Mouse (Mus musculus) CH12.LX (cell line): ENCODE data around the gene Nmur1. TPM values are rescaled to one million over a fixed set of nuclear protein-coding genes. Genes with fewer than 3 reads are reported as not detected.
A peak's percentile ranks its signal among the peaks of the same experiment; 100 is the strongest.

Source experiments
- DNase-seq: peaks from one replicate; pipeline ENCODE4 v3.0.0-alpha.2; 2013; ENCODE audit errors: extremely low read depth
- H3K27ac ChIP-seq: 2 replicates; pipeline ENCODE4 v1.5.1; 2012; ENCODE audit warnings: low read depth, mild to moderate bottlenecking, control low read depth, moderate library complexity; ENCODE audit not compliant: insufficient read depth
- H3K27me3 ChIP-seq: replicated peaks from 2 replicates; pipeline ENCODE3; 2012; ENCODE audit warnings: inconsistent platforms
- H3K36me3 ChIP-seq, 2 experiments: replicated peaks in 1 of 2; 2 replicates each; pipeline versions ENCODE3 to v1.6.1; 2012; ENCODE audit warnings: inconsistent platforms in 1 of 2, low read length in 1 of 2, mild to moderate bottlenecking in 1 of 2, mixed read lengths in 1 of 2, moderate library complexity in 1 of 2; ENCODE audit not compliant: control insufficient read depth in 1 of 2, insufficient read depth in 1 of 2
- H3K4me1 ChIP-seq, 2 experiments: 2 replicates each; pipeline ENCODE4 v1.6.1; 2012; ENCODE audit warnings: inconsistent platforms in 1 of 2, moderate library complexity in 1 of 2; ENCODE audit not compliant: insufficient read depth in 2 of 2, control insufficient read depth in 1 of 2
- H3K4me2 ChIP-seq: 2 replicates; pipeline ENCODE4 v1.6.1; 2012; ENCODE audit warnings: low read depth, mild to moderate bottlenecking, control low read depth; ENCODE audit not compliant: poor library complexity, insufficient read depth, severe bottlenecking
- H3K4me3 ChIP-seq, 3 experiments: fragments of 150-350 bp in 1 of 3; sonication (generic) in 1 of 3; replicated peaks in 1 of 3; 2 replicates each; pipeline versions ENCODE3 to v1.5.1; 2011 to 2012; ENCODE audit warnings: low read depth in 2 of 3, low read length in 2 of 3, mild to moderate bottlenecking in 2 of 3, moderate library complexity in 2 of 3, control low read depth in 1 of 3, improper control_type of control experiment in 1 of 3, inconsistent platforms in 1 of 3, mixed read lengths in 1 of 3; ENCODE audit not compliant: poor library complexity in 1 of 3
- H3K79me2 ChIP-seq: replicated peaks from 2 replicates; pipeline ENCODE4 v1.6.1; 2012; ENCODE audit warnings: mild to moderate bottlenecking, moderate library complexity; ENCODE audit not compliant: control insufficient read depth, poor library complexity, insufficient read depth, severe bottlenecking; ENCODE audit errors: extremely low read depth
- H3K9ac ChIP-seq: 2 replicates; pipeline ENCODE4 v1.6.1; 2012; ENCODE audit warnings: low read depth, mild to moderate bottlenecking, control low read depth, moderate library complexity; ENCODE audit not compliant: insufficient read depth
- H3K9me3 ChIP-seq: replicated peaks from 2 replicates; pipeline ENCODE3; 2012; ENCODE audit warnings: low read length, inconsistent platforms, mixed read lengths
- BHLHE40 ChIP-seq: IDR thresholded peaks from 2 replicates; pipeline ENCODE4 v1.6.1; 2011; ENCODE audit warnings: mild to moderate bottlenecking, low read depth, low read length, improper control_type of control experiment
- CHD1 ChIP-seq: IDR thresholded peaks from 2 replicates; pipeline ENCODE4 v1.6.1; 2012; ENCODE audit warnings: low read depth, low read length, improper control_type of control experiment, inconsistent platforms
- CTCF ChIP-seq, 2 experiments: IDR thresholded peaks in 1 of 2; conservative IDR thresholded peaks in 1 of 2; 2 replicates each; pipeline ENCODE4 v1.5.1; 2011 to 2012; ENCODE audit warnings: low read depth in 2 of 2, low read length in 2 of 2, improper control_type of control experiment in 1 of 2, inconsistent platforms in 1 of 2, mild to moderate bottlenecking in 1 of 2, moderate library complexity in 1 of 2
- E2F4 ChIP-seq: IDR thresholded peaks from 2 replicates; pipeline ENCODE4 v1.6.1; 2011; ENCODE audit warnings: low read depth, low read length, improper control_type of control experiment; ENCODE audit not compliant: insufficient replicate concordance
- ETS1 ChIP-seq: conservative IDR thresholded peaks from 2 replicates; pipeline ENCODE4 v1.6.1; 2012; ENCODE audit warnings: low read depth, mild to moderate bottlenecking, inconsistent platforms, low read length, improper control_type of control experiment, moderate library complexity
- GABPA ChIP-seq: IDR thresholded peaks from 2 replicates; pipeline ENCODE4 v1.6.1; 2012; ENCODE audit warnings: low read depth, low read length, improper control_type of control experiment, inconsistent platforms; ENCODE audit not compliant: insufficient replicate concordance
- KAT2A ChIP-seq: IDR thresholded peaks from 2 replicates; pipeline ENCODE4 v1.6.1; 2012; ENCODE audit warnings: low read length, improper control_type of control experiment, inconsistent platforms; ENCODE audit not compliant: insufficient replicate concordance
- MAZ ChIP-seq: IDR thresholded peaks from 2 replicates; pipeline ENCODE4 v1.6.1; 2012; ENCODE audit warnings: low read depth, mild to moderate bottlenecking, inconsistent platforms, low read length, improper control_type of control experiment, moderate library complexity
- MEF2A ChIP-seq: IDR thresholded peaks from 2 replicates; pipeline ENCODE4 v1.6.1; 2014; ENCODE audit warnings: low read depth, mild to moderate bottlenecking, inconsistent platforms, low read length, improper control_type of control experiment, borderline replicate concordance
- NRF1 ChIP-seq: IDR thresholded peaks from 2 replicates; pipeline ENCODE4 v1.6.1; 2014; ENCODE audit warnings: low read depth, mild to moderate bottlenecking, inconsistent platforms, low read length, improper control_type of control experiment, moderate library complexity
- POLR2AphosphoS2 ChIP-seq: IDR thresholded peaks from 2 replicates; pipeline ENCODE4 v1.6.1; 2011; ENCODE audit warnings: low read depth, low read length, improper control_type of control experiment
- RAD21 ChIP-seq: IDR thresholded peaks from 2 replicates; pipeline ENCODE4 v1.6.1; 2011; ENCODE audit warnings: low read depth, mild to moderate bottlenecking, low read length, improper control_type of control experiment, moderate library complexity
- RCOR1 ChIP-seq: conservative IDR thresholded peaks from 2 replicates; pipeline ENCODE4 v1.6.1; 2012; ENCODE audit warnings: low read depth, mild to moderate bottlenecking, inconsistent platforms, low read length, improper control_type of control experiment
- SIN3A ChIP-seq: IDR thresholded peaks from 2 replicates; pipeline ENCODE4 v1.6.1; 2012; ENCODE audit warnings: low read length, improper control_type of control experiment, inconsistent platforms
- SMC3 ChIP-seq: IDR thresholded peaks from 2 replicates; pipeline ENCODE4 v1.6.1; 2011; ENCODE audit warnings: low read depth, low read length, improper control_type of control experiment
- UBTF ChIP-seq: IDR thresholded peaks from 2 replicates; pipeline ENCODE4 v1.6.1; 2012; ENCODE audit warnings: low read depth, mild to moderate bottlenecking, inconsistent platforms, low read length, improper control_type of control experiment, moderate library complexity
- ZKSCAN1 ChIP-seq: IDR thresholded peaks from 2 replicates; pipeline ENCODE4 v1.6.1; 2012; ENCODE audit warnings: low read depth, inconsistent platforms, low read length, improper control_type of control experiment, borderline replicate concordance
- dilution Hi-C: fragments of 300-500 bp; cut with MboI; formaldehyde crosslinking; loops from 2 replicates; pipeline ENCODE4 v1.14.3; 2020; ENCODE audit warnings: low sequenced_read_pairs; ENCODE audit not compliant: extremely low pct_unique_long_range_greater_than_20kb, extremely low pct_ligation_motif_present
- in situ Hi-C: fragments of 300-500 bp; cut with MboI; formaldehyde crosslinking; loops from 3 replicates; pipeline ENCODE4 v1.14.3; 2019; ENCODE audit warnings: low sequenced_read_pairs, low pct_ligation_motif_present, low pct_unique_long_range_greater_than_20kb, mixed read lengths
- polyA plus RNA-seq: library from polyadenylated mRNA; unstranded; fragments of >175 nt; gene quantifications from 2 replicates; pipeline ENCODE4 v1.2.1, GENCODE M21; 2012; ENCODE audit warnings: low read depth; ENCODE audit not compliant: insufficient read length
- total RNA-seq, 2 experiments: library from RNA; depleted of rRNA; stranded (reverse); fragments of 300-350 nt in 1 of 2; fragments of >200 nt in 1 of 2; gene quantifications; 2 replicates each; pipeline ENCODE4 v1.2.3; 2012 to 2014

Nmur1 gene
- total and polyA plus RNA-seq, 3 experiments: 0.16 TPM; not detected in 2

- in situ Hi-C loops (no loop called here), dilution Hi-C loops (no loop called here)
- DNase-seq: no peak
- H3K79me2 ChIP-seq: no peaks in the 10 kb centered on the region
- H3K4me1 ChIP-seq: peaks cover 0 to 6% of the 10 kb centered on the region in 2 experiments; a peak in 2 of 4 replicates
- H3K9ac ChIP-seq: no peak overlapping the region
- TF ChIP-seq BHLHE40 (no peak), MEF2A (no peak), POLR2AphosphoS2 (no peak), UBTF (no peak), ZKSCAN1 (no peak), MAZ (no peak), CHD1 (no peak), CTCF (conservative IDR thresholded peaks at IDR 0.05 in 1 of 2, IDR thresholded peaks at IDR 0.05 in 1 of 2; ENCODE audit: low read depth in 2 of 2, low read length in 2 of 2) (no peak), NRF1 (no peak)
- H3K36me3 ChIP-seq: peaks cover 0 to 6% of the 10 kb centered on the region in 2 experiments
- H3K4me3 ChIP-seq: no peak overlapping the region
- H3K9me3 ChIP-seq: no peaks in the 10 kb centered on the region
- no peaks in the 10 kb centered on the region for H3K27me3 ChIP-seq
- no peak overlapping the region for H3K4me2 ChIP-seq
- H3K27ac ChIP-seq: no peak overlapping the region
These were observed 49.7 kb downstream of the Nmur1 start for GRCm38 (mm10) chr1:86376354-86376753.

- no peak for TF ChIP-seq SIN3A
- no peak for TF ChIP-seq GABPA
- no peak for TF ChIP-seq ETS1
- no peak for TF ChIP-seq ZKSCAN1
- peak; percentile 67 for TF ChIP-seq RAD21
- TF ChIP-seq E2F4: no peak
- no peak for TF ChIP-seq RCOR1
- TF ChIP-seq KAT2A: no peak
- TF ChIP-seq SMC3: peak; percentile 91
- peak; percentile 53 to 91 for TF ChIP-seq CTCF (conservative IDR thresholded peaks at IDR 0.05 in 1 of 2, IDR thresholded peaks at IDR 0.05 in 1 of 2; ENCODE audit: low read depth in 2 of 2, low read length in 2 of 2)
- in situ Hi-C loops (no loop called here), dilution Hi-C loops (no loop called here)
- H3K4me3 ChIP-seq: no peak overlapping the region
- H3K36me3 ChIP-seq: peaks cover 0 to 8% of the 10 kb centered on the region in 2 experiments
- no peaks in the 10 kb centered on the region for H3K27me3 ChIP-seq
- peaks cover 0 to 3% of the 10 kb centered on the region in 2 experiments; a peak in 2 of 4 replicates for H3K4me1 ChIP-seq
- no peaks in the 10 kb centered on the region for H3K9me3 ChIP-seq
- peak; percentile 60 for DNase-seq
- H3K27ac ChIP-seq: no peak overlapping the region
- H3K9ac ChIP-seq: no peak overlapping the region
- H3K79me2 ChIP-seq: no peaks in the 10 kb centered on the region
- no peak overlapping the region for H3K4me2 ChIP-seq
These were observed 54.0 kb downstream of the Nmur1 start for GRCm38 (mm10) chr1:86371997-86372396.
